Mouse (Mus musculus): ENCODE data around the gene Nrtn.

GRCm38 (mm10) chr17:56729151-56729550, 28.2 kb downstream of the Nrtn start:
- TF ChIP-seq MYOD1 (IDR thresholded peaks at IDR 0.05; ENCODE audit: control insufficient read depth in 1 of 3, insufficient read length in 2 of 3, low read depth in 2 of 3): no peak
- no peak for TF ChIP-seq MAX (IDR thresholded peaks at IDR 0.05; ENCODE audit: low read depth)
- no peak for TF ChIP-seq REST (IDR thresholded peaks at IDR 0.05; ENCODE audit: insufficient read depth, insufficient read length)
- no peak for TF ChIP-seq POLR2A (IDR thresholded peaks at IDR 0.05; ENCODE audit: insufficient read length, low read depth)
- TF ChIP-seq USF1 (IDR thresholded peaks at IDR 0.05; ENCODE audit: low read depth): no peak
